Mouse (Mus musculus): ENCODE measurements around the gene Nkap. TPM values are rescaled to one million over a fixed set of nuclear protein-coding genes. Genes with fewer than 3 reads are reported as not detected.
"Not testable (repeated sequence)": the region's sequence is repeated elsewhere in the genome, so short reads cannot be mapped to it uniquely, and the experiment has no call there.

Nkap gene
- total and polyA plus RNA-seq, 2 experiments from 2014 or later, result 8.1 to 8.2 TPM

DNA sequence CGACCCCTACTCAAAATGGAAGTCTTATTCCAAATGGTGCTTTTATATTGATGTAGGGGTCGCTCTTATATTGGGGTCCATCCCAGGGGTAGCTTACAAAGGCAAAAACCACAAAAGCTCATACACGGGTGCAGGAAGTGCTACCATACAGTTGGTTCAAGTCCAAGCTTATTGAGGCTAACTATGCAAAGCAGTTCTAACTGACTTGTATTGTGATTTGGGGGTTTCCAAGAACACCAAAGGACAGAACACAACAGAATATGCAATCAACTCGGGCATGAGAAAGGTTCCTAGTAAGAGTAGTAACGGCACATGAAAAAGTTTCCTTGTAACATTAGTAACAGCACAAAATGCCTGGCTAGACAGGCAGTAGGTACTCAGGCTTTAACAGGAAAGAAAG is 6.4 kb upstream of the Nkap start:
- H3K9ac ChIP-seq (replicated peaks; ENCODE audit: low read depth, low read length), result no peak overlapping the region
- ATAC-seq (ENCODE audit: insufficient read depth, low read depth) (no peak), DNase-seq (ENCODE audit: low spot score) (no peak)
- H3K4me2 ChIP-seq (ENCODE audit: low read depth, low read length), result no peak overlapping the region
- no peak overlapping the region for H3K27ac ChIP-seq (ENCODE audit: low read depth)
- H3K9me3 ChIP-seq (replicated peaks; ENCODE audit: control insufficient read depth, low read length), result no peaks in the 10 kb centered on the region
- H3K27me3 ChIP-seq (ENCODE audit: control insufficient read depth, insufficient read depth, low read length), result no peaks in the 10 kb centered on the region
- no peak overlapping the region for H3K4me3 ChIP-seq (ENCODE audit: low read depth, low read length)
- no peaks in the 10 kb centered on the region for H3K4me1 ChIP-seq (ENCODE audit: control insufficient read depth, insufficient read depth)
- TF ChIP-seq CTCF (IDR thresholded peaks at IDR 0.05; ENCODE audit: low read depth), result no peak
- TF ChIP-seq EP300 (IDR thresholded peaks at IDR 0.05; ENCODE audit: low read depth), result no peak
- no peaks in the 10 kb centered on the region for H3K36me3 ChIP-seq (replicated peaks; ENCODE audit: control insufficient read depth, insufficient read depth, low read length)
- 55% methylated on average over 5 of the region's 5 CpGs for WGBS

- H3K9ac ChIP-seq (replicated peaks; ENCODE audit: low read depth, low read length), result no peak overlapping the region
- no peaks in the 10 kb centered on the region for H3K36me3 ChIP-seq (replicated peaks; ENCODE audit: control insufficient read depth, insufficient read depth, low read length)
- 85% methylated on average over 7 of the region's 7 CpGs for WGBS
- DNase-seq (ENCODE audit: low spot score) (no peak), ATAC-seq (ENCODE audit: insufficient read depth, low read depth) (no peak)
- H3K4me2 ChIP-seq (ENCODE audit: low read depth, low read length), result no peak overlapping the region
- TF ChIP-seq EP300 (IDR thresholded peaks at IDR 0.05; ENCODE audit: low read depth), result no peak
- no peak for TF ChIP-seq CTCF (IDR thresholded peaks at IDR 0.05; ENCODE audit: low read depth)
- no peaks in the 10 kb centered on the region for H3K27me3 ChIP-seq (ENCODE audit: control insufficient read depth, insufficient read depth, low read length)
- H3K4me1 ChIP-seq (ENCODE audit: control insufficient read depth, insufficient read depth), result peaks cover 5% of the 10 kb centered on the region; the same call in 1 of the 2 replicates
- H3K4me3 ChIP-seq (ENCODE audit: low read depth, low read length), result no peak overlapping the region
- H3K27ac ChIP-seq (ENCODE audit: low read depth), result no peak overlapping the region
- no peaks in the 10 kb centered on the region for H3K9me3 ChIP-seq (replicated peaks; ENCODE audit: control insufficient read depth, low read length)
These were observed 1.1 kb upstream of the Nkap start for GRCm38 (mm10) chrX:37125511-37125910.

- no peaks in the 10 kb centered on the region for H3K9me3 ChIP-seq (replicated peaks; ENCODE audit: control insufficient read depth, low read length)
- no peak overlapping the region for H3K4me3 ChIP-seq (ENCODE audit: low read depth, low read length)
- 73% methylated on average over 3 of the region's 3 CpGs for whole genome bisulfite sequencing
- H3K9ac ChIP-seq (replicated peaks; ENCODE audit: low read depth, low read length), result no peak overlapping the region
- no peak for TF ChIP-seq CTCF (IDR thresholded peaks at IDR 0.05; ENCODE audit: low read depth)
- no peak for TF ChIP-seq EP300 (IDR thresholded peaks at IDR 0.05; ENCODE audit: low read depth)
- H3K4me2 ChIP-seq (ENCODE audit: low read depth, low read length), result no peak overlapping the region
- DNase-seq (ENCODE audit: low spot score) (no peak), ATAC-seq (ENCODE audit: insufficient read depth, low read depth) (no peak)
- H3K27ac ChIP-seq (ENCODE audit: low read depth), result no peak overlapping the region
- 0 out of 2 replicates have a peak, but pooled peaks cover 23% of the 10 kb centered on the region for H3K36me3 ChIP-seq (replicated peaks; ENCODE audit: control insufficient read depth, insufficient read depth, low read length)
- no peaks in the 10 kb centered on the region for H3K27me3 ChIP-seq (ENCODE audit: control insufficient read depth, insufficient read depth, low read length)
- H3K4me1 ChIP-seq (ENCODE audit: control insufficient read depth, insufficient read depth), result no peaks in the 10 kb centered on the region
These were observed 15.1 kb downstream of the Nkap start for GRCm38 (mm10) chrX:37141732-37142131.

- peaks cover 13% of the 10 kb centered on the region; the same call in 1 of the 2 replicates for H3K36me3 ChIP-seq (replicated peaks; ENCODE audit: control insufficient read depth, insufficient read depth, low read length)
- H3K9ac ChIP-seq (replicated peaks; ENCODE audit: low read depth, low read length); H3K4me3 ChIP-seq (ENCODE audit: low read depth, low read length); H3K9me3 ChIP-seq (replicated peaks; ENCODE audit: control insufficient read depth, low read length); H3K27me3 ChIP-seq (ENCODE audit: control insufficient read depth, insufficient read depth, low read length); H3K4me1 ChIP-seq (ENCODE audit: control insufficient read depth, insufficient read depth); H3K27ac ChIP-seq (ENCODE audit: low read depth); DNase-seq (ENCODE audit: low spot score); H3K4me2 ChIP-seq (ENCODE audit: low read depth, low read length); ATAC-seq (ENCODE audit: insufficient read depth, low read depth): not testable (repeated sequence)
- WGBS, result no CpG with 5 or more reads among the region's 4 CpGs
These were observed 17.9 kb downstream of the Nkap start for GRCm38 (mm10) chrX:37144498-37144897.

DNA sequence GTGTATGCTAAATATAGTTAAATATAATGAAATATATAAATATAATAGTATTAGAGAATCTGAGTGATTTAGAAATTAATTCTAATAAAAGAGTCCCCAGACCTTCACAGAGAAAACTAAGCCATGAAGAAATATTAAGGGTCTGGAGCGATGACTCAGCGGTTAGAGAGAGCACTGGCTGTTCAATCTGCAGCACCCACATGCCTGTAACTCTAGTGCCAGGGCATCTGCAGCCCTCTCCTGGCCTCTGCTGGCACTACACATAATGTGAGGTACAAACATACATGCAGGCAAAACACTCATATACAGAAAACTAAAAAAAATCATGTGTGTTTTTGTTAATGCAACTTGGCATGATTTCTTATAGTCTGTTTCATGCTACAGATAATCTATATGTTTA is 18.4 kb downstream of the Nkap start:
- TF ChIP-seq CTCF (IDR thresholded peaks at IDR 0.05; ENCODE audit: low read depth) (peak; percentile 24), EP300 (IDR thresholded peaks at IDR 0.05; ENCODE audit: low read depth) (no peak)
- no peak for DNase-seq (ENCODE audit: low spot score)
- no peak overlapping the region for H3K4me2 ChIP-seq (ENCODE audit: low read depth, low read length)
- no peaks in the 10 kb centered on the region for H3K9me3 ChIP-seq (replicated peaks; ENCODE audit: control insufficient read depth, low read length)
- H3K36me3 ChIP-seq (replicated peaks; ENCODE audit: control insufficient read depth, insufficient read depth, low read length), result peaks cover 13% of the 10 kb centered on the region; the same call in 1 of the 2 replicates
- no peak overlapping the region for H3K4me3 ChIP-seq (ENCODE audit: low read depth, low read length)
- no peaks in the 10 kb centered on the region for H3K27me3 ChIP-seq (ENCODE audit: control insufficient read depth, insufficient read depth, low read length)
- H3K4me1 ChIP-seq (ENCODE audit: control insufficient read depth, insufficient read depth), result no peaks in the 10 kb centered on the region
- H3K27ac ChIP-seq (ENCODE audit: low read depth), result no peak overlapping the region
- no peak overlapping the region for H3K9ac ChIP-seq (replicated peaks; ENCODE audit: low read depth, low read length)
- no peak for ATAC-seq (ENCODE audit: insufficient read depth, low read depth)
- WGBS, result 93% methylated on average over 2 of the region's 2 CpGs

GRCm38 (mm10) chrX:37157839-37158238 is 31.2 kb downstream of the Nkap start:
- WGBS, result 58% methylated on average over 4 of the region's 4 CpGs
- TF ChIP-seq EP300 (IDR thresholded peaks at IDR 0.05; ENCODE audit: low read depth) (no peak), CTCF (IDR thresholded peaks at IDR 0.05; ENCODE audit: low read depth) (peak; percentile 32)
- Histone ChIP-seq H3K27me3 (ENCODE audit: control insufficient read depth, insufficient read depth, low read length) (no peaks in the 10 kb centered on the region), H3K27ac (ENCODE audit: low read depth) (no peak overlapping the region), H3K4me3 (ENCODE audit: low read depth, low read length) (no peak overlapping the region), H3K4me2 (ENCODE audit: low read depth, low read length) (no peak overlapping the region), H3K9me3 (replicated peaks; ENCODE audit: control insufficient read depth, low read length) (no peaks in the 10 kb centered on the region), H3K4me1 (ENCODE audit: control insufficient read depth, insufficient read depth) (no peaks in the 10 kb centered on the region), H3K36me3 (replicated peaks; ENCODE audit: control insufficient read depth, insufficient read depth, low read length) (no peaks in the 10 kb centered on the region; the same call in 1 of the 2 replicates), H3K9ac (replicated peaks; ENCODE audit: low read depth, low read length) (no peak overlapping the region)
- no peak for ATAC-seq (ENCODE audit: insufficient read depth, low read depth)
- DNase-seq (ENCODE audit: low spot score), result no peak

All from heart, postnatal 0 days (tissue).